Mouse (Mus musculus): ENCODE data around the gene Ano1. TPM values are rescaled to one million over a fixed set of nuclear protein-coding genes. Genes with fewer than 3 reads are reported as not detected.

Gene Ano1
- polyA plus RNA-seq (2016; fragmentation: Nextera tagmentation; extraction: Ambion mirVana) = 3.1 and 3.3 TPM in 2 replicates

- ATAC-seq (ENCODE audit: low FRiP score, low read depth) = no peak
- H3K4me2 ChIP-seq (replicated peaks) = no peak within 1 kb of the TSS
- no peaks in the 10 kb centered on the region for H3K36me3 ChIP-seq
- H3K9ac ChIP-seq = no peak within 1 kb of the TSS
- WGBS = 76% methylated on average over 9 of the region's 9 CpGs
- no peak within 1 kb of the TSS for H3K4me3 ChIP-seq
- no peak within 1 kb of the TSS for H3K27ac ChIP-seq
- no peaks in the 10 kb centered on the region for H3K4me1 ChIP-seq
- no peaks in the 10 kb centered on the region for H3K9me3 ChIP-seq
- no peaks in the 10 kb centered on the region for H3K27me3 ChIP-seq (replicated peaks)
Observed at GRCm38 (mm10) chr7:144751833-144752232, at the start of gene Ano1. Gene Ano1, minus strand, starts transcription at chr7:144751974.

- Histone ChIP-seq H3K9ac (no peak overlapping the region), H3K36me3 (no peaks in the 10 kb centered on the region), H3K9me3 (no peaks in the 10 kb centered on the region), H3K27ac (no peak overlapping the region), H3K4me2 (replicated peaks) (no peak overlapping the region), H3K4me1 (0 out of 2 replicates have a peak, but pooled peaks cover 8% of the 10 kb centered on the region), H3K27me3 (replicated peaks) (no peaks in the 10 kb centered on the region), H3K4me3 (no peak overlapping the region)
- 52% methylated on average over 1 of the region's 1 CpGs for WGBS
- peak; percentile 62; the same call in 1 of the 2 replicates for ATAC-seq (ENCODE audit: low FRiP score, low read depth)
Observed at GRCm38 (mm10) chr7:144798471-144798870, 46.7 kb upstream of the Ano1 start.

GRCm38 (mm10) chr7:144796986-144797735 lies 45.4 kb upstream of the Ano1 start:
- 64% methylated on average over 17 of the region's 17 CpGs for WGBS
- no peak for ATAC-seq (ENCODE audit: low FRiP score, low read depth)
- 0 out of 2 replicates have a peak, but pooled peaks cover 8% of the 10 kb centered on the region for H3K4me1 ChIP-seq
- no peak overlapping the region for H3K27ac ChIP-seq
- no peak overlapping the region for H3K4me2 ChIP-seq (replicated peaks)
- H3K4me3 ChIP-seq = no peak overlapping the region
- H3K27me3 ChIP-seq (replicated peaks) = no peaks in the 10 kb centered on the region
- H3K36me3 ChIP-seq = no peaks in the 10 kb centered on the region
- H3K9ac ChIP-seq = no peak overlapping the region
- no peaks in the 10 kb centered on the region for H3K9me3 ChIP-seq

- H3K9me3 ChIP-seq = no peaks in the 10 kb centered on the region
- no peaks in the 10 kb centered on the region for H3K27me3 ChIP-seq (replicated peaks)
- H3K4me2 ChIP-seq (replicated peaks) = no peak overlapping the region
- ATAC-seq (ENCODE audit: low FRiP score, low read depth) = no peak
- no peak overlapping the region for H3K27ac ChIP-seq
- H3K4me3 ChIP-seq = no peak overlapping the region
- no peak overlapping the region for H3K9ac ChIP-seq
- no peaks in the 10 kb centered on the region for H3K36me3 ChIP-seq
- WGBS = 81% methylated on average over 9 of the region's 9 CpGs
- H3K4me1 ChIP-seq = 0 out of 2 replicates have a peak, but pooled peaks cover 8% of the 10 kb centered on the region
Observed at GRCm38 (mm10) chr7:144795976-144796474, 44.3 kb upstream of the Ano1 start.

- H3K9me3 ChIP-seq = no peaks in the 10 kb centered on the region
- ATAC-seq (ENCODE audit: low FRiP score, low read depth) = no peak
- 85% methylated on average over 10 of the region's 10 CpGs for WGBS
Observed at GRCm38 (mm10) chr7:144793296-144793695, 41.5 kb upstream of the Ano1 start.

GRCm38 (mm10) chr7:144791426-144791825 lies 39.7 kb upstream of the Ano1 start:
- Histone ChIP-seq H3K9me3 (no peaks in the 10 kb centered on the region), H3K27me3 (replicated peaks) (no peaks in the 10 kb centered on the region), H3K4me1 (no peaks in the 10 kb centered on the region), H3K4me2 (replicated peaks) (no peak overlapping the region), H3K36me3 (no peaks in the 10 kb centered on the region), H3K9ac (no peak overlapping the region), H3K27ac (no peak overlapping the region), H3K4me3 (no peak overlapping the region)
- 89% methylated on average over 7 of the region's 7 CpGs for WGBS
- no peak for ATAC-seq (ENCODE audit: low FRiP score, low read depth)

More at GRCm38 (mm10) chr7:144793296-144793695, 41.5 kb upstream of the Ano1 start:
- Histone ChIP-seq H3K9ac (no peak overlapping the region), H3K27me3 (replicated peaks) (no peaks in the 10 kb centered on the region), H3K36me3 (no peaks in the 10 kb centered on the region), H3K4me2 (replicated peaks) (no peak overlapping the region), H3K27ac (no peak overlapping the region), H3K4me1 (0 out of 2 replicates have a peak, but pooled peaks cover 4% of the 10 kb centered on the region), H3K4me3 (no peak overlapping the region)

GRCm38 (mm10) chr7:144789601-144790556 lies 38.1 kb upstream of the Ano1 start:
- Histone ChIP-seq H3K36me3 (no peaks in the 10 kb centered on the region), H3K27ac (no peak overlapping the region), H3K4me1 (no peaks in the 10 kb centered on the region), H3K9ac (no peak overlapping the region), H3K9me3 (no peaks in the 10 kb centered on the region), H3K27me3 (replicated peaks) (no peaks in the 10 kb centered on the region), H3K4me3 (peak overlapping the region; percentile 20), H3K4me2 (replicated peaks) (peak overlapping the region; percentile 52)
- peak; percentile 58; the same call in 1 of the 2 replicates for ATAC-seq (ENCODE audit: low FRiP score, low read depth)
- WGBS = 43% methylated on average over 36 of the region's 36 CpGs

- no peaks in the 10 kb centered on the region for H3K36me3 ChIP-seq
- H3K27me3 ChIP-seq (replicated peaks) = 0 out of 2 replicates have a peak, but pooled peaks cover 2% of the 10 kb centered on the region
- whole genome bisulfite sequencing = 73% methylated on average over 4 of the region's 4 CpGs
- no peak overlapping the region for H3K4me3 ChIP-seq
- ATAC-seq (ENCODE audit: low FRiP score, low read depth) = no peak
- H3K9ac ChIP-seq = no peak overlapping the region
- H3K4me1 ChIP-seq = no peaks in the 10 kb centered on the region
- no peak overlapping the region for H3K27ac ChIP-seq
- H3K9me3 ChIP-seq = no peaks in the 10 kb centered on the region
- no peak overlapping the region for H3K4me2 ChIP-seq (replicated peaks)
Observed at GRCm38 (mm10) chr7:144788631-144789030, 36.9 kb upstream of the Ano1 start.

GRCm38 (mm10) chr7:144787501-144787900 lies 35.7 kb upstream of the Ano1 start:
- Histone ChIP-seq H3K36me3 (no peaks in the 10 kb centered on the region), H3K9ac (no peak overlapping the region), H3K27me3 (replicated peaks) (0 out of 2 replicates have a peak, but pooled peaks cover 5% of the 10 kb centered on the region), H3K27ac (no peak overlapping the region), H3K9me3 (no peaks in the 10 kb centered on the region), H3K4me2 (replicated peaks) (no peak overlapping the region), H3K4me3 (no peak overlapping the region), H3K4me1 (no peaks in the 10 kb centered on the region)
- 91% methylated on average over 5 of the region's 5 CpGs for WGBS
- no peak for ATAC-seq (ENCODE audit: low FRiP score, low read depth)

- Histone ChIP-seq H3K4me2 (replicated peaks) (no peak overlapping the region), H3K4me1 (no peaks in the 10 kb centered on the region), H3K27me3 (replicated peaks) (0 out of 2 replicates have a peak, but pooled peaks cover 5% of the 10 kb centered on the region), H3K9me3 (no peaks in the 10 kb centered on the region), H3K27ac (no peak overlapping the region), H3K4me3 (no peak overlapping the region), H3K36me3 (no peaks in the 10 kb centered on the region), H3K9ac (no peak overlapping the region)
- WGBS = 65% methylated on average over 3 of the region's 3 CpGs
- ATAC-seq (ENCODE audit: low FRiP score, low read depth) = no peak
Observed at GRCm38 (mm10) chr7:144786571-144786970, 34.8 kb upstream of the Ano1 start.

GRCm38 (mm10) chr7:144784176-144784575 lies 32.4 kb upstream of the Ano1 start:
- 76% methylated on average over 4 of the region's 4 CpGs for WGBS
- no peaks in the 10 kb centered on the region for H3K4me1 ChIP-seq
- H3K27me3 ChIP-seq (replicated peaks) = 0 out of 2 replicates have a peak, but pooled peaks cover 5% of the 10 kb centered on the region
- ATAC-seq (ENCODE audit: low FRiP score, low read depth) = no peak
- H3K4me3 ChIP-seq = no peak overlapping the region
- H3K27ac ChIP-seq = no peak overlapping the region
- H3K4me2 ChIP-seq (replicated peaks) = no peak overlapping the region
- H3K36me3 ChIP-seq = no peaks in the 10 kb centered on the region
- no peak overlapping the region for H3K9ac ChIP-seq
- no peaks in the 10 kb centered on the region for H3K9me3 ChIP-seq

GRCm38 (mm10) chr7:144782402-144782801 lies 30.6 kb upstream of the Ano1 start:
- no peaks in the 10 kb centered on the region for H3K36me3 ChIP-seq
- H3K4me2 ChIP-seq (replicated peaks) = no peak overlapping the region
- no peak for ATAC-seq (ENCODE audit: low FRiP score, low read depth)
- no peak overlapping the region for H3K27ac ChIP-seq
- 0 out of 2 replicates have a peak, but pooled peaks cover 5% of the 10 kb centered on the region for H3K27me3 ChIP-seq (replicated peaks)
- no peak overlapping the region for H3K9ac ChIP-seq
- 87% methylated on average over 1 of the region's 1 CpGs for WGBS
- no peaks in the 10 kb centered on the region for H3K9me3 ChIP-seq
- no peaks in the 10 kb centered on the region for H3K4me1 ChIP-seq
- no peak overlapping the region for H3K4me3 ChIP-seq

All from neural tube, embryonic 12.5 days (tissue).